Mouse (Mus musculus) right cerebral cortex, postnatal 10 days (tissue): ENCODE results near the gene Asic2.
A peak's percentile ranks its signal among the peaks of the same experiment; 100 is the strongest.

ENCODE experiments used
- DNase-seq, 2 experiments: peaks; one replicate each; pipeline ENCODE4 v3.0.0; 2021; ENCODE audit warnings: low spot score in 2 of 2

Asic2 gene

DNA sequence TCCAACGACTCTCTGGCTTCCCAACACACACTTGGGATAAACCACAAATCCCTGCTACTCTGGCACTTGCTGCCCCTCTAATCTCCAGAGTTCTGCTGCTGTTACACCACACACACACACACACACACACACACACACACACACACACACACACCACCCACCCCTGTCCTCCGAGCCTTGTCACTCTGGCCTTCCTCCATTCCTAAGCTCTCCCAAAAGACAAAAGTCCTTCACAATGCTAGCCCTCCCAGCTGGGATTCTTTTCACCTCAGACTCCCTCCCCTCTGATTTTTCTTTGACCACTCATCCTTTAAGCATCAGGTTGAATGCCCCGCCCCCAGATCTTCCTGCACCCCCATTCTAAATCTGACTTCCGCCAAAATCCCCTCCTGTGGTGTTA is 506.5 kb downstream of the Asic2 start:
- DNase-seq, result no peak

DNA sequence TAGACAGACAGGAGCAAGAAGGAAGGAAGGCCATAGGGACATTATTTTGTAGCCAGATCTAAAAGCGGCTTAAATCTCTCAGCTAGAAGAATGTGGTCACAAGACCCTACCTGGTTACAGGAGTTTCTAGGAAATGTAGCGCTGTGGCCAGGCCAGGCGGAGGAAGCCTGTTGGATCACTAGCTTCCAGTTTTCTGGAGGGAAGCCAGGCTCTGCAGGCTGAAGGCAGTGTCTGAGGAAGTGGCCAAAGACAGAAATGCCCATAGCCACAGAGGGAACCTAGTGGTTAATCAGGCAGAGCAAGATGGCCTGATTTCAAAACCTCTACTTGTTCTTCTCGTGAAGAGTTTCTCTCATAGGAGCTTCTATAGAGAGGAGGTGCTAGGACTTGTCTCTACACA is 513.3 kb downstream of the Asic2 start:
- DNase-seq, result peak in 1 of 2 experiments; percentile 44

DNA sequence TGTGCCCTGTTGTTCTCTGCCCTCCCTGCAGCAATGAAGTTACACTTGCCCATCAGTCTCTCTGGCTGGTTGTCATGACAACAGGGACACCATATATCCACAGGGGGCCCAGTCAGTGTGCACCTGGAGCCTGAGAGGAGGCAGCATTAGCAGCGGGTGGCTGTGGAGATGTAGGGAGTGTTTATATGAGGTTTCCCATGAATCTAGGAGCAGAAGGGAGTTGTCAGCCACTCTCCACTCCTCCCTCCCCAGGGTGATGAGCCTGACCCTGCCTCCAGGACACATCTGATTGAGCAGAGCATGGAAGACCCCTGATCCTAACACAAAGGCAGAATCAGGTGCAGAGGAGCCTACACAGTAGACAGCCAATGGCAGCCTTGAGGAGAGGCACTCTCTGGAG is 514.1 kb downstream of the Asic2 start:
- peak; percentile 28 to 33 for DNase-seq

DNA sequence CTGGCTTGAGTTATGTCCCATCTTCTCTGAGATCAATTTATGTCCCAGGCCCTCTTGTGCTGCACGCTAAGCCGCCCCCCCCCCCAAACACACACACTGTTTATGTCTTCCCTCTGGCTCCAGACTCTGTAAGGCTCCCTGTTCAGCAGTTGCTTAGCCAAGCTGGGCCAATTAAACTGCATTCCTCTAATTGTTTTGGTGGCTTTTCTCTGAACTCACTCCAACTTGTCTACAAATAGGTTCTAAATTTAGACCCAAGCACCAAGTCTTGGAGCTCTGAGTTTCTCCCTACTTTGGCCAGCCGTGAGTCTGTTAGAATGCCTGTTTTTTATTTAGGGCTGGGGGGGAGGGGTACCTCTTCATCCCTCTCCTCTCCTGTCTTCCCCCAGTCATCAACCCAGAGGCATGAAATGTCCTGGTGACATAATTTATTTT is 519.0 kb downstream of the Asic2 start:
- peak; percentile 31 to 46 for DNase-seq

DNA sequence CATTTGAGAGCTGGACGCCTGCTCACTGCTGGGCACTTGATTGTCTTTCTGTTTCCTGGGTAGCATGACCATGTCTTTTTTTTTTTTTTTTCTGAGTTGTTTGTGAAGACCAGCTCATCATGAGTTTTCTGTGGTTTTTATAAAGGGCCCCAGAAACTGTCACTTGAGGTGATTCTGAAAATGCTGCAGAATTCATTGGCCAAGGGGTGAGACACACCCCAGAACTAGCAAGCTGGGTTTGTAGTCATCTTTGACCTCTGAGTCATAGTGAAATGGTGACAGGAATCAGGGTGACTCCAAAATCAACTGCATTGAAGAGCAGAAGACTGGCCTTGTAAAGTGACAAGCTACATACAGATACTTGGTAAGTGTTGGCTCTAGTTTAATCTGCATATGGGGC is 521.9 kb downstream of the Asic2 start:
- DNase-seq, result no peak

DNA sequence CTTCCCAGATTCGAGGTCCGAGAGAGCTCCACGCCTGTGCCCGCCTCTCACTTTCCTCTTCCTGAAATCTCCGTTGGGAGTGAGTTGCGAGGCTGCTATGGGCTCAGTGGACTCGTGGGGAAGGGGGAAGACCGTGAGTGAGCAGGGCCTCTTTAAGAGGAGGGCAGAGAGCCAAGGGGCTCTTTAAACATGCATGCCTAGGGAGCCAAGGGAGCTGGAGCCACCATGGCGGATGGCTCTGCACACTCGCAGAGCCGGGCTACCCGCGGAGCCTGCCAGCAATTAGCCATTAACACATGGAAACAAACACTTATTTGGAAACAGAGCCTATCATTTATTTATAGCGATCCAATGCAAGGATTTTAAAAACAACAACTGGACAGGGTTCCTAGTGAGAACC is 541.4 kb downstream of the Asic2 start:
- peak; percentile 46 to 56 for DNase-seq

DNA sequence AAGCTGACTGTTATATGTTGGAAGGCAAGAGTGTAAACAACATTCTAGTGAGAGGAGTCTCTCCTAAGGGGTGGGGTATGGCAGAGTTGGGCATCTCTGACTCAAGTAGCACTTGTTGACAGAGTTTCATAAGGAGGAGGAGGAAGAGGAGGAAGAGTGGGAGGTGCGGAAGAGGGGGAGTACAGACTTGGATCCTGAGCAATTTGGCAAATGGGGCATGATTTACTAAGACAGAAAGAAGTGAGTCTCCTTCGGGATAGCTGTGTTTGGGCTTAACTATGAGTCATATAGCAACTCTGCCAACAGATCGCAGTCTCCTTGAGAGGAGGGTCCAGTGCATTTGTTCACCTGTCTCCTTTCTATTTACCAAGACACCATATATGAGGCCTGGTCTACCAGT is 549.1 kb downstream of the Asic2 start:
- DNase-seq, result no peak

DNA sequence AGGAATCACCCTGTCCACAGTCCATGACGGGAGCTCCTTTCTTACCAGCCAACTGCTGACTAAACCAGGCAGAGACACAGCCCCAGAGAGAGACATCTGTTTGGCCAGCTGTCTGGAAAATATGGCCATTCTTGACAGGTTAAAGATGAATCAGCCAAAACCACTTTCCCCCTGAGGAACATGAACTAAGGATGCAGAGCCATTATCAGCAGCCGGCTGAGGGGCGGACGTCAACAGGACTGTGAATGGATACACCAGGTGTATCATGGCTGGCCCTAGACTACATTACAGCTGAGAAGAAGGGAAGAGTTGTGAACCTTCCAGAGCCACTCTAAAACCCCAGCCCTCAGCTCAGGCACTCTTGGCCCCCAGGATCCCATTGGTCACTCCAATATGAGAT is 550.2 kb downstream of the Asic2 start:
- no peak for DNase-seq

DNA sequence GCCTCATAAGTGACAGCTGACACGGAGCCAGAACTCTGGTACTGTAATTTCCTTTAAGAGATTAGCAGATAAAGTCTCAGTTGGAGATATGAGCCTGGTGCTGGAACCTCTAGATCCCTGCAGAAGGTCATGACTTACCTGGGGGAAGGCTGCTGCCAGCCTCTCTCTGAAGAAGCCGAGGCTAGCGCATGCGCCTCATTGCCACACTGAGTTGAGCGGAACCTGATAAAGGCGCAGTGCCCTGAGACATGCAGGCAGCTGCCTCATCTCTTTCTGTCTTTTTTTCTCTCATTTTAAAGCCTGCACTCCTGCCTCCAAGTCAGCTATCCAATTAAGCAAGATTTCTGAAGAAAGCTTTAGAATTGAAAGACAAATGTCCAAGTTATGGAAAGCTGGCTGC is 551.9 kb downstream of the Asic2 start:
- no peak for DNase-seq

DNA sequence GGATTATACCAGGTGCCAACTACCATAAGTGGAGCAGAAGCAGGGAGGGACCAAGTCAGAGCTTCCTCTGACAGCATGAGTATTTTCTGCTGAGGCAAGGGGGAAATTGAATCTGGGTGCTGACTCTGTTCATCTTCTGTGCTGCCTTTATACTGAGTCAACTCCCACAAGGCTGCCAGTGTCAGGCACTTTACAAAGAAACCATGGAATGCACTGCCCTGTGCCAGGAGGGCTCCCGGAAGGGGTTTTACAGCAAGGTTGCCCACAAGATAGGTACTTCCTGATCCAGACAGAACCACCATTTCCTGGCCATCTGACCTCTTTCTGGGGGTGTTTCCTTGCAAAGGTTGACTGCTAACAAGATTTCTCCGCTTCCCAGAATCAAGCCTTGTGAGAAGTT is 553.7 kb downstream of the Asic2 start:
- DNase-seq, result no peak

DNA sequence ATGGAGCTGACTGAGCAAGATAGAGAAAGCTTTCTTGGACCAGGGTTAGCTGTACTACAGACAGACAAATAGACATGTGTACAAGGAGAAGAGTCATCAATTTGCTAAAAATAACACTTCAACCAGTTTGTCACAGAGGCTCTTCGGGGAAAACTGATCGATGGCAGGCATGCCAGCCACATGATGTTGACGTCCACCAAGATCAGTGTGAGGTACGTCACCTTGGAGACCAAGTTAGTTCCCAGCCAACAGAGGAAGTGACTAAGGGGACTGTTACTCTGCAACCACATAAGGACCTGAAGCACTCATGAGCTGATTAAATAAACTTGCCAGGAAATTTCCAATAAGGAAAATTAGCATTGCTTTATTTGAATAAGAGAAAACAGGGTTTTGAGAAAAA is 557.0 kb downstream of the Asic2 start:
- no peak for DNase-seq

DNA sequence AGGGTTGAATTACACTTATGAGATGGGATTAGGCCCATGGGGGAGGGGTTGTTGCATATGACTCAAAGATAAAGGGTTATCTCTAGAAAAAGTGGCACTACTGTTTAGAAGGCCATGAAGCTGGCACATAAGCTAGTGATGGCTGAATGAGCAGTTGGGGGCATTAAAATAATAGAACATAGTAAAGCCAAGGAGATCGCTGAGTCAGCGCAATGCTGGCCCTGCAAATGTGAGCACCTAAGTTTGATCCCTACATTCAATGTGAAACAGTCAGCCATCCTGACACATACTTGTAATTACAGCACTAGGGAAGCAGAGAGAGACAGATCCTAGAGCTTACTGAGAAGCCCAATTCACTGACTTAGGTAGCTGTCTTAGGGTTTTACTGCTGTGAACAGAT is 562.3 kb downstream of the Asic2 start:
- no peak for DNase-seq

DNA sequence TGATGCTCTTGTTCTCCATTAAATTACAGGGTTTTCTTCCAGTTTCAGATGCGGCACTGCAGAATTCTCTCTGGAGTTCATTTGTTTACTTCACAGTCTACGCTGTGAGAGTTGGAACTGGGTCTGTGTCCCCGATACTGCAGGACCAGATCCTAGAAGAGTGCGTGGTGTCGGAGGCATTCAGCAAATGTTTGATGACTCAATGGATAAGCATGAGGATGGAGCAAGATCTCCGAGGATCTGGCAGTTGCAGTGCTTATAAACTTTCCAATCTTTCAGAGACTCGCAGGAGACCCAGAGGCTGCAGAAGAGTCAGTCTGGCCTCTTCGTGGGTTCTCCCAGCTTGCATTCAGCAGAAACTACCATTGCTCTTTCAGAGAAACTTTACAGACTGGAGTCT is 566.0 kb downstream of the Asic2 start:
- DNase-seq, result no peak

DNA sequence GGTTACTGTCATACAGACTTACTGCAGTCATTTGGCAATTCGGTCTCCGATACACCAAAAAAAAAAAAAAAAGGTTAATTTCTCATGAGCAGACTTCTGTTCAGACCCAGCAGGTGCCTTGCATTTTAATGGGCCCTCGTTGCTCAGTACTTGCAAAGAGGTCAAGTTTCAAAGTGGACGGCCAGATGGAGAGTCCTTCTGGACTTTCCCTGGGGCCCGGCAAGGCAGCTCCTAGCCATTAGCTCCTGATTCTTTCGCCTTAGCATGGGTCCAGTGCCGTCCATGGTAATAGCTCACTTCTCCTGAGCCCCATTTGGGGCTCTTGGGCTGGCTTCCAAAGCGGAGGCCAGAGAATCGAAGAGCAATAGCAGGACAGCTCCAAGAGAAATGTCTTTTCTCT is 575.4 kb downstream of the Asic2 start:
- DNase-seq, result no peak

DNA sequence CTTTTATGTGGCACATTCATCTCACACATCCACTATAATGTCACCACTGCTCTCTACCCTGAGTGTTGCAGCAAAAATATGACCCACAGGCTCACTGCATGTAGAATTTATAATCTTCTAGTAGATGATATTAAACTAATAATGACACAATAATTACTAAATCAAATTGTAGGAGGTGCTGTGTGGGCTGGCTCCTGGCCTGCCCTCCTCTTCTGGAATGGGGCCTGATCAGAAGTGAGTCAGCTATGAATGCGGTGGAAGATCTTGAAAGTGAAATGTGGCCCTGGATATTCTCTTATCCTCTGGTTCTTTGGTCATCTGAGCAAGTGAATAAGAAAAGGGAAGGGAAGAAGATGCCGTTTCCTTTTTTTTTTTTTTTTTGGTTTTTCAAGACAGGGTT is 582.1 kb downstream of the Asic2 start:
- no peak for DNase-seq

DNA sequence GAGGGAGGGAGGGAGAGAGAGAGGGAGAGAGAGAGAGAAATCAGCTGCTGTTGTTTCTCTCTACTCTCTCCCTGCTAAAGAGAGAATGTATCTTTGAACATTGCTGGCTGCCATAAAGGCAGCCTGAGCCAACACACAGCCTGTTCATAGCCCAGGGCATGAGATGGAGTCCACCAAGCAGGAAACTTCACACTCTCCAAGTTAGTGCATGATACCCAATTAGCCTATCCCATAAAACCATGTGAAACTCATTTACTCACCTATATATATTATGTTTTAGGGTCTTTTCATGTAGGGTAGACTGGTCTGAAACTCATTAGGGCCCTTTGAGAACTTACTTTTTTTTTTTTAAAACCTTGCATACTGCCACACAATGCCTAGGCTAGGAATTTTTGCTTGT is 582.7 kb downstream of the Asic2 start:
- no peak for DNase-seq

DNA sequence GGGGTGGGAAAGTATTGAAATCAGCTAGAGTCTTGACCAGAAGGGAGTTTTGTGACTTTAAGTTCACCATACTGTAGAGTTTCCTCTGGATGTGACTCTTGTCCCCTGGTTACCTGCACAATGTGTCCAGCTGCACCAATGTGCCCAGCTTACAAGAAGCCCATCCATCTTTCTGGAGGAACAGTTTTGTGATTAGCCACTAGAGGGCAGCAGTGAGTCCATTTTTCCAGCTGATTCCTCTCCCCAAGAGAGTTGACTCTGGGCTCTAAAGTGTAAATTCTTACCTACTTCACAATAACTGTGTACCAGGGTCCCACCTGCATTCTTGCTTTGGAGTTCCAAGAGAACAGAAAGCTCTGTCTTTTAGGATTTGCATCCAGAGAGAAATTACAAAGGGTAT is 593.4 kb downstream of the Asic2 start:
- DNase-seq, result peak; percentile 39 to 67

DNA sequence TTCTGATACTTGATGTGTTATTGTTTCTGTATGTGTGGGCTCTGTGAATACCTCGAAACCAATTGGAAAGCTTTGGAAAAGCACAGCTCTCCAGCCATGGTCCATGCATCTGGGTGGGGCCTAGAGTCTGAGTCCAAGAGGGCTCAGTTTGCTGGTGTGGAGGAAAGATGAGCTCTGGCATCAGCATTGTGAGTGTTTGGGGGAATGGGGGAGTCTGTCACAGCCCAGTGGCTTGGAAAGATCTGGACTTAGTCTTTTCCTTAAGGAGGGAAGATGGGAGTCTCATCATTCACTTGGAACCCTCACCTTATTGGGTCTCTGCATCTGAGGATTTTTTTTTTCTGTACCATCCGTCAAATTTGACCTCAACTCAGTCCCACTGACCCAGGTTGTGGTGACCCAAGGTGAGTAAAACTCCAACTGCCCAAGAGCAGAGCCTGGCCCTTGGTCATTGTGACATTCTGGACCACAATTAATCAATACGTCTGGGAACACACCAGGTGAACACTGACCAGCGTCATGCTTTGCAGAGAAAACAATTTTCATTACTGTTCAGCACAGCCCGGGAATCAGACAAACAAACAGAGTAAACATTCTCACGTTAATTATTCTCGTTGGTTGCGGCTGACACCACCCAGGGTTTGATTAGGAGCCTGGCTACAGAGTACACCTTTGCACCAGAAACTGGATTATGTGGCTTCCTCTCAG is 594.1 kb downstream of the Asic2 start:
- DNase-seq, result no peak

DNA sequence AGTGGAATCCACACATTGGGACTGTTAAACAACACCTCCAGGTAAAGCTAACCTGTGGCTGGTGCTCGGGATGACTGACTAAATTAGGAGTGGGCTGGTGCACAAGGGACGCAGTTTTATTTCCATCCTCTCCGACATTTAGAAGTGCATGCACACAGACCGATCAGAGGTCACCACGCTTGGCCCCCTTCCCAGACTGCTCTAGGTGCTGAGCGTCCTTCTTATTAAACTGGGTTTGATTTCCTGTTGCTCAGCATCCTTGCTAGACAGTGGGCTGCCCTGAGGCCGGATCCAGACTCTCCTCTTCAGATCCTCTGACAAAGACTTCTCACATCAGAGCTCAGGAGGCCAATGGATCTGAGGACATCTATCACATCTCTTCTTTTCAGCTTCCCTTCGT is 596.7 kb downstream of the Asic2 start:
- no peak for DNase-seq

DNA sequence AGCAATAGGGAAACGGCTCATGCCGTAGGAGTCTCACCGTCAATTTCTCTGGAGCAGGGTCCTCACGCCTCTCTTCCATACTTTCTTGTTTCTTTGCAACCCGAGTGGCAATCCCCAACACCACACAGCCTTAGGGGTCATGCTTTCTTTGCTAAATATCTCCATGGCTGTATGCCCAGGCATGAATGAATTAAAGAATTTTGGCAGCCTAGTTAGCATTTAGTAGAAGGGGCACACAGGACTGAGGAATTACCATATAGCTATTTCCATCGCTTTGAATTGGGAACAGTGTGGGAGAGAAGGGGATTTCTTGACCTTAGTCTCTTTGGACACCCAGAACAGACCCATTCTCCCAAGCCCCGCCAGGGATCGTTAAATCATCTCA is 597.8 kb downstream of the Asic2 start:
- DNase-seq, result no peak

DNA sequence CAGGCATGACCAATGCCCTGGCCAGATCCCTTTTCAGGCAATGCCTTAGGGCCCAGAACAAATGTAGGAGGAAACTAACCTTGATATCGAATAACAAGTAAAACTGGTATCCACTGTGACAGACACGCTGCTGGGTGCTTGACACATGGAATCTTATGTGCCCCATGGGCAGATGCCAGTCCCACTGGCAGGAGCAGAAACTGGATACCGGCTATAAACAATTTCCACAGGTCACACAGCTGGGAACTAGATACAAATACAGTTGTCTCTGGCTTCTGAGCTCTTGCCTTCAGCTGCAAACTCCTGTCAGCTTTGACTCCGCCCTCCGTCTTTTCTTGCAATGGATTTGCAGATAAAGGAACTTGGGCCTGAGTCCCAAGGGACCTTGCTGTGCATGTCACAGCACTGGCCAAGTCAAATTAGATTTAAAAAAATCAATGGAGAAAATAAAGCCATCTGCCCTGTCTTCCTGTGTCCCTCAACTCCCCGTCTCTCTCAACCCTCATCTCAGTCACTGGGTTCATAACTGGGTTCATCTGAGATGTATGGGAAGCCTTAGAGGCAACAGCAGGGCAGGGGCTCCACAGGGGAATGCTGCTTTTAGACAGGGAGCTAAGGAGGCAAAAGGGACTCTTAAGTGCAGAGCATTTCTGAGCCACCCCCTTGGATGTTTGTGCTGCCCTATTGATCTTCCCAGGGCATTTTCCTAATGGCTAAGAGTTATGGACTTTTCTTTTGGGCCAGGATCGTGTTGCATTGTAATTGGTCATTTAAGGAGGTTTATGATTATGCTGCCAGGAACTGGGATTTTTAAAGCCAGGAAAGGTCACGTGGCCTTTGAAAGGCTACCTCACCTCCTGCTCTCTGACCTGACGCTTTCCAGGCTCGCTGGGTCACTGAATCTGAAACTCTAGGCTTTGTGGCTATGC is 598.5 kb downstream of the Asic2 start:
- DNase-seq, result no peak

DNA sequence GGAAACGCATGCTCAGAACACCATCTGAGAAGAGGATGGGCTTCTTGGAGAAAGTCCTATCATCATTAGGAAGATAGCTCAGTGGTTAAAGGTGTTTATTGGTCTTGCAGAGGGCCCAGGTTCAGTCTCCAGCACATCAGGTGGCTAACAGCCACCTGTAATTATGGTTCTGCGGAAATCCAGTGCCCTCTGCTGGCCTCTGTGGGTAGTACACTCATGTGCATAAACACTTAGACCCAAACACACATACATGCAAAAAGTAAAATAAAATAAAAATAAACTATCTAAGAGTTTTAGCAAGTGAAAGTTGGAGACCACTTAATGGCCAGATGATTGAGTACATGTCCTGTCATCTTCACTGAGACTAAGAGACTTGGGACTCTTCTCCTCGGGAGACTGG is 603.8 kb downstream of the Asic2 start:
- DNase-seq, result no peak

DNA sequence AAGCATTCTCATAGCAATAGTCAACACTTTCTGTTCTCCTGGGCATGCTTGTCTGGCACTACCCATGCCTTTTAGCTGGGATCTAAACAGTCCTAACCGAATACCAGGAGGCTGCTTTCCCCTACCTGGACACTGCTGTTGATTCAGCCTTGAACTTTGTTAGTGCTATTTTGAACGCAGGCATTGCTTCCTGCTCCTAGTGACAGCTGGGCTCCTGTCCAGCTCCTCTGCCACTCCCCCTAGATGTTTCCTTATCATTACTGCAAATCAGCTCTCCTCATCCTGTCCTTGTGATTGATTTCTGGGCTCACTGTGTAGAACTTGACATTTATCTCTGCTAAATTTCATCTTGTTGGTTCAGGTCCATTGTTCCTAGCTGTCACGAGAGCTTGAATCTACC is 605.8 kb downstream of the Asic2 start:
- DNase-seq, result no peak
